23 mouse cellular contexts compared by ENCODE assay signal in the genomic region with DNA sequence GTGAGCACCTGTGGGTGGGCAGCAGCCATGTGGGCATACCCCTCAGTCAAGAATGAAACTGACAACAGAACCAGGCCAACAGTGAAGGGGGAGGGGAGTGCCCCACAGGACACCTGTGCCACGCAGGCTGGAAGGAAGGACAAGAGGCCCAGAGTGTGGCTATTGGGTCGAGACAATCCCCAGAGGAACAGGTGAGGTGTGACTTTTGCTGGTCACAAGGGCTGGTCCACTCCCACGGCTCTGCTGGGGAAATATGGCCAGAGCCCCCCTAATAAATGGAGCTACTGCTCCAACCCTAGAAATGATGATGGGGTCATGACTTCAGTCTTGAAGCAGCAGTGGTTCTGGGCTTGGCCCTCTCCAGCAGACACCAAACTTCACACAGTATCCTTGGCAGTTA.
"Had no signal": no experiment of that assay in that cellular context is flagged by ENCODE, and none has a peak within 500 bp of the region (broad histone marks: within the 10 kb centered on the region; RNA-seq: fewer than 3 reads in every experiment).

No protein-coding gene starts in this region.

- H3K4me3 ChIP-seq: embryonic facial prominence, embryonic 10.5 days; embryonic facial prominence, embryonic 12.5 days; embryonic facial prominence, embryonic 13.5 days; embryonic facial prominence, embryonic 15.5 days; erythroblast, embryonic 14.5 days; forebrain, embryonic 10.5 days; forebrain, embryonic 12.5 days; forebrain, embryonic 13.5 days; forebrain, embryonic 15.5 days had no signal

- H3K27me3 ChIP-seq: embryonic facial prominence, embryonic 12.5 days; embryonic facial prominence, embryonic 13.5 days; embryonic facial prominence, embryonic 15.5 days; forebrain, embryonic 12.5 days; forebrain, embryonic 13.5 days; forebrain, embryonic 15.5 days had no signal

- DNase-seq: cerebellum, adult 18-20 months; cerebellum, adult 2 months; cerebellum, adult 8-10 months; cerebellum, adult 9-10 months; cerebellum, adult 9-11 months; cerebellum, postnatal 10 days; cerebellum, postnatal 14 days; cerebellum, postnatal 36 days; embryo, embryonic 11 days; forebrain, postnatal 0 days; gastrocnemius, postnatal 10 days; gastrocnemius, postnatal 14 days; gastrocnemius, postnatal 25 days; heart, adult 18-20 months had no signal

- H3K9me3 ChIP-seq: embryonic facial prominence, embryonic 10.5 days; embryonic facial prominence, embryonic 12.5 days; embryonic facial prominence, embryonic 13.5 days; embryonic facial prominence, embryonic 15.5 days; forebrain, embryonic 10.5 days; forebrain, embryonic 12.5 days; forebrain, embryonic 13.5 days; forebrain, embryonic 15.5 days had no signal

- H3K27ac ChIP-seq: embryonic facial prominence, embryonic 10.5 days; embryonic facial prominence, embryonic 12.5 days; embryonic facial prominence, embryonic 13.5 days; embryonic facial prominence, embryonic 15.5 days; forebrain, embryonic 10.5 days; forebrain, embryonic 12.5 days; forebrain, embryonic 13.5 days; forebrain, embryonic 15.5 days had no signal

- H3K9ac ChIP-seq: embryonic facial prominence, embryonic 12.5 days; embryonic facial prominence, embryonic 13.5 days; embryonic facial prominence, embryonic 15.5 days; forebrain, embryonic 12.5 days; forebrain, embryonic 13.5 days; forebrain, embryonic 15.5 days; forebrain, postnatal 0 days had no signal
